Mouse (Mus musculus): ENCODE results near the gene Mmp14.

DNA sequence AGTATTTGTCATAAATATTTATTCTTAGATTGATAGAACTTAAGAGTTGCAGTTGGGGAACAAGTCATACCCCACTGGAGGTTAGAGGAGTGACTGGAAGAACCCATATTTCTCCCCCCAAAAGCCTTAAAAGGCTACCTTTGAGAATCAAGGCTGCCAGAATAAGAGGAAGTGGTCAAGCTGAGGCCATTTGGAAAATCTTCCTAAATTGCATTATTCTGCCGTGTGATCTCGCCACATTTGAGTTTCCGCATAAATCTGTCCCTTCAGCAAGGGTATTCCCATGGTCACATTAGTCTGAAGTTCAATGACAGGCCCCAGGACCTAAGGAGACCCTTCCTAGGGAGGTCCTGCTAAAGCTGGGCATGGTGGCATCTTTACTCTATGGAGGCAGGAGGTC is 11.1 kb downstream of the Mmp14 start:
- TF ChIP-seq CTCF (IDR thresholded peaks at IDR 0.05; ENCODE audit: control insufficient read depth, insufficient read depth, insufficient read length) (no peak), USF1 (IDR thresholded peaks at IDR 0.05; ENCODE audit: low read depth) (no peak), MAX (IDR thresholded peaks at IDR 0.05) (no peak), FOSL1 (IDR thresholded peaks at IDR 0.05; ENCODE audit: insufficient read depth, low read length, poor library complexity, severe bottlenecking) (no peak), MYOD1 (IDR thresholded peaks at IDR 0.05; ENCODE audit: control insufficient read depth, insufficient read length, low read depth) (no peak), CEBPB (IDR thresholded peaks at IDR 0.05; ENCODE audit: low read depth) (no peak)

Measured in C2C12 (cell line).